Mouse (Mus musculus) erythroblast, embryonic 14.5 days (primary cell): ENCODE data around the gene Ppp2ca.

Source experiments
- GATA1 ChIP-seq: IDR thresholded peaks from 2 replicates; pipeline ENCODE4 v1.6.1; 2012; ENCODE audit warnings: low read length, inconsistent platforms, mixed read lengths
- TAL1 ChIP-seq: IDR thresholded peaks from 3 replicates; pipeline ENCODE4 v1.6.1; 2012; ENCODE audit warnings: low read length, inconsistent platforms, mixed read lengths

GRCm38 (mm10) chr11:52053371-52053770 lies 45.1 kb upstream of the Ppp2ca start:
- TF ChIP-seq TAL1 (no peak), GATA1 (no peak)
